Mouse (Mus musculus): ENCODE measurements around the gene Prkar2b. TPM values are rescaled to one million over a fixed set of nuclear protein-coding genes. Genes with fewer than 3 reads are reported as not detected.

Prkar2b gene
- 768 TPM for polyA plus RNA-seq (2014; fragmentation: Illumina TruSeq; extraction: RNeasy Lipid Tissue Mini Kit (QIAGEN cat#74804); ENCODE audit: low read depth, low replicate concordance)

GRCm38 (mm10) chr12:32061090-32061930 is at the start of gene Prkar2b:
Prkar2b (minus strand) TSS chr12:32061296.

GRCm38 (mm10) chr12:31949759-31950658 is 111.1 kb downstream of the Prkar2b start, which contains the start of gene Hbp1:
Hbp1 (minus strand) TSS chr12:31950535.

Other genes starting within 250 kb of the Prkar2b start
- 218 TPM for gene Hbp1, start 110.8 kb downstream of the Prkar2b start, polyA plus RNA-seq (2014; fragmentation: Illumina TruSeq; extraction: RNeasy Lipid Tissue Mini Kit (QIAGEN cat#74804); ENCODE audit: low read depth, low replicate concordance)
- 3.0 TPM for gene Pik3cg, start 147.4 kb upstream of the Prkar2b start, polyA plus RNA-seq (2014; fragmentation: Illumina TruSeq; extraction: RNeasy Lipid Tissue Mini Kit (QIAGEN cat#74804); ENCODE audit: low read depth, low replicate concordance)

All from adrenal gland, adult 10 weeks (tissue).